Mouse (Mus musculus): ENCODE results near the gene Cldn16. TPM values are rescaled to one million over a fixed set of nuclear protein-coding genes. Genes with fewer than 3 reads are reported as not detected.
"Not testable (repeated sequence)": the region's sequence is repeated elsewhere in the genome, so short reads cannot be mapped to it uniquely, and the experiment has no call there.

Gene Cldn16
- polyA plus RNA-seq, 1 experiment: not detected

DNA sequence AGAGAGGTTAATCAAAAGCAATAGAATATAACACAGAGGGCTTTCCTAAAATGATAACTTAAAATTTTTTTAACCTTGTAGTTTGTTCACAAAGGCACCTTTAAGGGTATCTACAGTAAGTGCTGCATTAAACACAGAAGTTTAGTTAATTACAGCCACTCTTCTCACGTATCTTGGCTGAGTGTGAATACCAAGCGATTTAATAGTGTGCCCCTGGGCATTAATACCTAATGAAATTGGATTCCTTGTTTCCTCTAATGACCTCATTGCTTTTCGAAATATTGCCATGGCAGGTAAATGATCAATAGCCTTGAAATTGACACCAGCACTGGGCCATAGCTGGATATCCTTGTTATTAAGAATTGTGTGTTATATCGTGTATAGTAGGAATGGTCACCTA, 8.3 kb downstream of the Cldn16 start:
- Histone ChIP-seq H3K36me3 (ENCODE audit: control insufficient read depth, insufficient read depth) (no peaks in the 10 kb centered on the region), H3K4me3 (ENCODE audit: insufficient read depth, poor library complexity, severe bottlenecking) (no peak overlapping the region), H3ac (ENCODE audit: control insufficient read depth, insufficient read length, low read depth) (no peak overlapping the region), H3K79me3 (ENCODE audit: low read depth) (no peaks in the 10 kb centered on the region), H3K79me2 (ENCODE audit: control insufficient read depth, insufficient read depth) (no peaks in the 10 kb centered on the region), H3K27me3 (ENCODE audit: control insufficient read depth, insufficient read depth, insufficient read length) (no peaks in the 10 kb centered on the region)
- no peak for TF ChIP-seq CTCF (IDR thresholded peaks at IDR 0.05; ENCODE audit: control insufficient read depth, insufficient read depth, insufficient read length)
- TF ChIP-seq CEBPB (IDR thresholded peaks at IDR 0.05; ENCODE audit: low read depth): no peak
- no peak for TF ChIP-seq FOSL1 (IDR thresholded peaks at IDR 0.05; ENCODE audit: insufficient read depth, low read length, poor library complexity, severe bottlenecking)
- TF ChIP-seq MAX (IDR thresholded peaks at IDR 0.05): no peak
- TF ChIP-seq USF1 (IDR thresholded peaks at IDR 0.05; ENCODE audit: low read depth): no peak

- no peaks in the 10 kb centered on the region for H3K36me3 ChIP-seq (ENCODE audit: control insufficient read depth, insufficient read depth)
- H3K79me2 ChIP-seq (ENCODE audit: control insufficient read depth, insufficient read depth): no peaks in the 10 kb centered on the region
- no peak for TF ChIP-seq MYOG (IDR thresholded peaks at IDR 0.05; ENCODE audit: control insufficient read depth, extremely low read depth, insufficient read length)
- TF ChIP-seq CTCF (IDR thresholded peaks at IDR 0.05; ENCODE audit: control insufficient read depth, insufficient read depth, insufficient read length): no peak
- TF ChIP-seq CEBPB (IDR thresholded peaks at IDR 0.05; ENCODE audit: low read depth): no peak
- no peak for TF ChIP-seq MYOD1 (IDR thresholded peaks at IDR 0.05; ENCODE audit: control insufficient read depth, insufficient read length, low read depth)
- H3K79me3 ChIP-seq (ENCODE audit: low read depth): no peaks in the 10 kb centered on the region
- no peaks in the 10 kb centered on the region for H3K27me3 ChIP-seq (ENCODE audit: control insufficient read depth, insufficient read depth, insufficient read length)
- H3K4me3 ChIP-seq (ENCODE audit: insufficient read depth, poor library complexity, severe bottlenecking): no peak overlapping the region
- no peak overlapping the region for H3ac ChIP-seq (ENCODE audit: control insufficient read depth, insufficient read length, low read depth)
Observed at GRCm38 (mm10) chr16:26495721-26496120, 32.8 kb downstream of the Cldn16 start.

DNA sequence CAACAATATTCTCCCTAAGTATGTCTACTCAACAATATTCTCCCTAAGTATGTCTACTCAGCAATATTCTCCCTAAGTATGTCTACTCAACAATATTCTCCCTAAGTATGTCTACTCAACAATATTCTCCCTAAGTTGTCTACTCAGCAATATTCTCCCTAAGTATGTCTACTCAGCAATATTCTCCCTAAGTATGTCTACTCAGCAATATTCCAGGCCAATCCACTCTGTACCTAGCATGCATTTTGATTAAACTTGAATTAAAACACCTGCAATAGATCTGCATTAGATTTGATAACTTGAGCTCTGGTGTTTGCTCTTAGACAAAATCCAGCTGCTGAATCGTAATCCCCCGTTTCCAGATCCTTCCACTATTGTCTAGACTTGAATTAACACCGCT, 36.8 kb downstream of the Cldn16 start:
- not testable (repeated sequence) for H3K27me3 ChIP-seq (ENCODE audit: control insufficient read depth, insufficient read depth, insufficient read length); H3K4me3 ChIP-seq (ENCODE audit: insufficient read depth, poor library complexity, severe bottlenecking); H3K79me3 ChIP-seq (ENCODE audit: low read depth); H3K36me3 ChIP-seq (ENCODE audit: control insufficient read depth, insufficient read depth); H3K79me2 ChIP-seq (ENCODE audit: control insufficient read depth, insufficient read depth); H3ac ChIP-seq (ENCODE audit: control insufficient read depth, insufficient read length, low read depth)

GRCm38 (mm10) chr16:26500738-26501137, 37.8 kb downstream of the Cldn16 start:
- H3K4me3 ChIP-seq (ENCODE audit: insufficient read depth, poor library complexity, severe bottlenecking): no peak overlapping the region
- H3K79me3 ChIP-seq (ENCODE audit: low read depth): no peaks in the 10 kb centered on the region
- no peaks in the 10 kb centered on the region for H3K27me3 ChIP-seq (ENCODE audit: control insufficient read depth, insufficient read depth, insufficient read length)
- TF ChIP-seq MYOG (IDR thresholded peaks at IDR 0.05; ENCODE audit: control insufficient read depth, extremely low read depth, insufficient read length) (no peak), CTCF (IDR thresholded peaks at IDR 0.05; ENCODE audit: control insufficient read depth, insufficient read depth, insufficient read length) (no peak), CEBPB (IDR thresholded peaks at IDR 0.05; ENCODE audit: low read depth) (no peak), USF1 (IDR thresholded peaks at IDR 0.05; ENCODE audit: low read depth) (no peak), MYOD1 (IDR thresholded peaks at IDR 0.05; ENCODE audit: control insufficient read depth, insufficient read length, low read depth) (no peak), MAX (IDR thresholded peaks at IDR 0.05) (no peak), FOSL1 (IDR thresholded peaks at IDR 0.05; ENCODE audit: insufficient read depth, low read length, poor library complexity, severe bottlenecking) (no peak)
- H3K79me2 ChIP-seq (ENCODE audit: control insufficient read depth, insufficient read depth): no peaks in the 10 kb centered on the region
- H3K36me3 ChIP-seq (ENCODE audit: control insufficient read depth, insufficient read depth): no peaks in the 10 kb centered on the region
- H3ac ChIP-seq (ENCODE audit: control insufficient read depth, insufficient read length, low read depth): no peak overlapping the region

GRCm38 (mm10) chr16:26504961-26505360, 42.0 kb downstream of the Cldn16 start:
- H3ac ChIP-seq (ENCODE audit: control insufficient read depth, insufficient read length, low read depth): no peak overlapping the region
- H3K27me3 ChIP-seq (ENCODE audit: control insufficient read depth, insufficient read depth, insufficient read length): no peaks in the 10 kb centered on the region
- no peak overlapping the region for H3K4me3 ChIP-seq (ENCODE audit: insufficient read depth, poor library complexity, severe bottlenecking)
- H3K79me3 ChIP-seq (ENCODE audit: low read depth): no peaks in the 10 kb centered on the region
- no peaks in the 10 kb centered on the region for H3K36me3 ChIP-seq (ENCODE audit: control insufficient read depth, insufficient read depth)
- H3K79me2 ChIP-seq (ENCODE audit: control insufficient read depth, insufficient read depth): no peaks in the 10 kb centered on the region
- TF ChIP-seq MYOD1 (IDR thresholded peaks at IDR 0.05; ENCODE audit: control insufficient read depth, insufficient read length, low read depth) (no peak), USF1 (IDR thresholded peaks at IDR 0.05; ENCODE audit: low read depth) (no peak), MYOG (IDR thresholded peaks at IDR 0.05; ENCODE audit: control insufficient read depth, extremely low read depth, insufficient read length) (no peak), MAX (IDR thresholded peaks at IDR 0.05) (no peak), FOSL1 (IDR thresholded peaks at IDR 0.05; ENCODE audit: insufficient read depth, low read length, poor library complexity, severe bottlenecking) (no peak), CEBPB (IDR thresholded peaks at IDR 0.05; ENCODE audit: low read depth) (no peak), CTCF (IDR thresholded peaks at IDR 0.05; ENCODE audit: control insufficient read depth, insufficient read depth, insufficient read length) (no peak)

- TF ChIP-seq MYOD1 (IDR thresholded peaks at IDR 0.05; ENCODE audit: control insufficient read depth, insufficient read length, low read depth) (no peak), USF1 (IDR thresholded peaks at IDR 0.05; ENCODE audit: low read depth) (no peak), FOSL1 (IDR thresholded peaks at IDR 0.05; ENCODE audit: insufficient read depth, low read length, poor library complexity, severe bottlenecking) (no peak), MAX (IDR thresholded peaks at IDR 0.05) (no peak), CEBPB (IDR thresholded peaks at IDR 0.05; ENCODE audit: low read depth) (no peak), CTCF (IDR thresholded peaks at IDR 0.05; ENCODE audit: control insufficient read depth, insufficient read depth, insufficient read length) (no peak), MYOG (IDR thresholded peaks at IDR 0.05; ENCODE audit: control insufficient read depth, extremely low read depth, insufficient read length) (no peak)
Observed at GRCm38 (mm10) chr16:26519596-26519995, 56.7 kb downstream of the Cldn16 start.

More at GRCm38 (mm10) chr16:26519596-26519995, 56.7 kb downstream of the Cldn16 start:
- H3K36me3 ChIP-seq (ENCODE audit: control insufficient read depth, insufficient read depth): no peaks in the 10 kb centered on the region
- no peak overlapping the region for H3K4me3 ChIP-seq (ENCODE audit: insufficient read depth, poor library complexity, severe bottlenecking)
- H3K27me3 ChIP-seq (ENCODE audit: control insufficient read depth, insufficient read depth, insufficient read length): peaks cover 4% of the 10 kb centered on the region
- no peak overlapping the region for H3ac ChIP-seq (ENCODE audit: control insufficient read depth, insufficient read length, low read depth)
- H3K79me3 ChIP-seq (ENCODE audit: low read depth): no peaks in the 10 kb centered on the region
- no peaks in the 10 kb centered on the region for H3K79me2 ChIP-seq (ENCODE audit: control insufficient read depth, insufficient read depth)

All from C2C12 (cell line).